Mouse (Mus musculus) layer of hippocampus, adult 9-11 months (tissue): Measurements from ENCODE around the gene Ten1.

Source experiments
- DNase-seq: peaks from one replicate; pipeline ENCODE4 v3.0.0; 2022

Ten1 gene

GRCm38 (mm10) chr11:116197584-116197906 is 1.1 kb upstream of the Ten1 start:
- no peak for DNase-seq

GRCm38 (mm10) chr11:116198132-116198531 is 523 bp upstream of the Ten1 start:
- no peak for DNase-seq

- no peak for DNase-seq
Measured at GRCm38 (mm10) chr11:116201151-116201550, 2.5 kb downstream of the Ten1 start.

- no peak for DNase-seq
Measured at GRCm38 (mm10) chr11:116203150-116203549, 4.5 kb downstream of the Ten1 start.

GRCm38 (mm10) chr11:116206678-116207077 is 8.0 kb downstream of the Ten1 start:
- DNase-seq, result no peak

- no peak for DNase-seq
Measured at GRCm38 (mm10) chr11:116208660-116209059, 10.0 kb downstream of the Ten1 start.

- DNase-seq, result no peak
Measured at GRCm38 (mm10) chr11:116209257-116209656, 10.6 kb downstream of the Ten1 start.

GRCm38 (mm10) chr11:116210696-116211095 is 12.0 kb downstream of the Ten1 start:
- no peak for DNase-seq

- DNase-seq, result no peak
Measured at GRCm38 (mm10) chr11:116212847-116213246, 14.2 kb downstream of the Ten1 start.

- no peak for DNase-seq
Measured at GRCm38 (mm10) chr11:116213877-116214510, 15.3 kb downstream of the Ten1 start.

GRCm38 (mm10) chr11:116215181-116215580 is 16.5 kb downstream of the Ten1 start:
- no peak for DNase-seq

GRCm38 (mm10) chr11:116215991-116216390 is 17.3 kb downstream of the Ten1 start:
- no peak for DNase-seq

GRCm38 (mm10) chr11:116216549-116216948 is 17.9 kb downstream of the Ten1 start:
- DNase-seq, result no peak

GRCm38 (mm10) chr11:116218263-116218662 is 19.6 kb downstream of the Ten1 start:
- no peak for DNase-seq

GRCm38 (mm10) chr11:116218737-116219400 is 20.2 kb downstream of the Ten1 start:
- peak; percentile 91 for DNase-seq

- DNase-seq, result no peak
Measured at GRCm38 (mm10) chr11:116219885-116220284, 21.2 kb downstream of the Ten1 start.

- DNase-seq, result no peak
Measured at GRCm38 (mm10) chr11:116221931-116222739, 23.5 kb downstream of the Ten1 start.

GRCm38 (mm10) chr11:116222740-116223059 is 24.0 kb downstream of the Ten1 start:
- no peak for DNase-seq

- DNase-seq, result peak; percentile 37
Measured at GRCm38 (mm10) chr11:116226414-116226813, 27.8 kb downstream of the Ten1 start.

- no peak for DNase-seq
Measured at GRCm38 (mm10) chr11:116228699-116229098, 30.0 kb downstream of the Ten1 start.

- DNase-seq, result no peak
Measured at GRCm38 (mm10) chr11:116232427-116232826, 33.8 kb downstream of the Ten1 start.

- no peak for DNase-seq
Measured at GRCm38 (mm10) chr11:116234901-116235300, 36.2 kb downstream of the Ten1 start.

GRCm38 (mm10) chr11:116237742-116238395 is 39.2 kb downstream of the Ten1 start, which contains the start of gene Evpl:
Gene Evpl (minus strand): TSS chr11:116238077.
- DNase-seq, result no peak

GRCm38 (mm10) chr11:116239797-116240196 is 41.1 kb downstream of the Ten1 start:
- no peak for DNase-seq
